Mouse (Mus musculus): ENCODE results near the gene Pde4b.

The Pde4b gene

DNA sequence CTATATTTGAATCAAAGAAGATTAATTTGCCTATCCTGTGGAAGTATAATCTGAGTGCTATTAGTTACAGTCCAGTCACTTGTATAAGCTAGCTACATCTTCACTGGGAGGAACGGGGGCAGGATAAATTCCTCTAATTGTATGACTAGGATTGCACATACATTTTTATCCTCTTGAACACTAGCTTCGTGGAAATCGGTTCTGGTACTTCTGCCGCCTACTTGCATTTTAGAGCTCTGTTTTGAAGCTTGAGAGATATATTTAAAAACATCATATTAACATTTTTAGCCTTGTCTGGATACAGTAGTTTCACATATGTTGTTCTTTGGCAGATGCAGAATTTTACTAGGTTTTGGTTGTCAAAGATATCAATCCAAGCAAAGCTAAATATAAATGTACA lies 310.0 kb downstream of the Pde4b start:
- no peak for DNase-seq (ENCODE audit: low read depth, low spot score)

DNA sequence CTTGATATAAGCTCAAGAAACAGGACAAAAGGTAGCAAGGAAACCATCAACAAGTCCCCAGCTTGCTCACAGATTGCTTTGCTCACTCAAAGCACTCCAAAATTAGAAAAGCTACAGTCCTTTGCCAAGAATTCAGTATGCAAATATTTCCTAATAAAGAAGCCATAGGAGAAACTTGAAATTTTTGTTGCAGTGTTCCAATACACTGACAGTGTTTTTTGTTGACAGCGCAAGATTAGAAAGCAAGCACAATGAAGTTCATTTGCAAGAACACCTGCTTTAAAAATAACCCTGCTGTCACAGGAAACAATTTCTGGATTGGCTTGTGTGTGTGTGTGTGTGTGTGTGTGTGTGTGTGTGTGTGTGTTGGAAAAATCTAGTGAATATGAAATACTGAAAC lies 311.2 kb downstream of the Pde4b start:
- DNase-seq (ENCODE audit: low read depth, low spot score): no peak

DNA sequence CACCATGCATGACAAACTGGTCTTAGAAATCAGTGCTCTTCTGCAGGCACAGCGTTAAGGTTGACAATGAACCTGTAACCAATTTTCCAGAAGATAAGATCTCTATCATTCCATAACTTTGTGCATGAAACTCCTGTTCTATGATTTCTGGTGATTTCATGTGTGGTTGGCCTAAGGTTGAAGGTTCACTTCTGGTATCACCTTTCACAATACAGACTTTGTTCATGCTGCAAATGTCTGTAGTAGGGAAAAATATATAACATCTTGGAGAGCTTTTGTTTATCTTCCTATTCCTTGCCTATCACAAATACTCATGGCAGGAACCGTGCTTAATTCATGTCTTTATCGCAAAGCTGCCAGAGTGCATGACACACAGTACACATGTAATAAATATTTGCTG lies 319.5 kb downstream of the Pde4b start:
- DNase-seq (ENCODE audit: low read depth, low spot score): no peak

DNA sequence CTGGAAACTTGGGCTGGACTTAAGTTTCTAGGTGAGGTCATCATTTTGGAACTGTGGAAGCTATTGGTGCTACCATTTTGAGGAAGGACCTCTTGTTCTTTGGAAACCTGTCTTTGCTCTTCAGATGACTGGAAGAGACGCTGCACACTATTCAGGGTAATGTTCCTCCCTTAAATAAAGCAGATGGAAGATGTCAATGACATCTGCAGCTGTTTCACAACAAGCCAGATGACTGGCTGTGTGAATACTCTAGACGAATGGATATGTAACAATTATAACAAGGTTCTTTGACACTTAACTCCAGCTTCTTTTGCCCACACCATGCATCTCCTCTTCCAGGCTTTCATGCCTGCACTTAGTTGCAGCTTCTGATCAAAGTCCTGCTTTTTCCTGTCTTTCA lies 320.8 kb downstream of the Pde4b start:
- no peak for DNase-seq (ENCODE audit: low read depth, low spot score)

DNA sequence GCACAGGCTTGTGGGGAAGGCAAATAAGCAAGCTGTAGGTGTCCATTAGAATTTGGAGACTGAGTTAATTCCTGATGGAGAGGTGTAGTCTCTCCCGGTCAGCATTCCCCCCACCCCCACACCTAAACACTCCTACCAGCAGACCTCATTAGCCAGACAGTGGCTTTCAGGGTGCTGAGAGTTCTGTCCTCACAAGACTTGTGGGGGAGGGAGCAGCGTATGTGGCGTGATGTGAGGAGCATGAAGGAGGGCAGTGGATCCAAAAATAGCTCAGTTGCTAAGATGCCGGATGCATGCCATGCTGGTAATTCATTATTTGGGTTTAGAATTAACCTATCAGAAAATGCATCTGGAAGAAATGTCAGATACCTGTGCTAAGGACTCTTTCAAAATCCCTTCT lies 321.6 kb downstream of the Pde4b start:
- no peak for DNase-seq (ENCODE audit: low read depth, low spot score)

DNA sequence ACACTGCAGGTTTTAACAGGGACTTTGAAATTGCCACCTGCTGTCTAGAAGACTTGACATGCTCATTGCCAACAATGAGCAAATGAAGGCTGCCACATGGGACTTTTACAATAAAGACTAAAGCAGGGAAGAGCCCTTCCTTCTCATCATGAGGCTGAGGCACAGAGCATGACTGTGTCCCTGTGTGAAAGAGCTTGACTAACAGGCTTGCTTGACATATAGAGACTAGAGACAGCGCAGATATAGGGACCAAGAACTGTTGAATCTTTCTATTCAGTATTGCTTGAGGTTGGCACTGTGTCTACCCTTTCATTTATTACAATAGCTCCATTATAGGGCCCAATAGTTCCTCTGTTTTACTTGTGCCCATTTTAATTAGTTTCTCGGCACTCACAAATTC lies 325.8 kb downstream of the Pde4b start:
- DNase-seq (ENCODE audit: low read depth, low spot score): no peak

DNA sequence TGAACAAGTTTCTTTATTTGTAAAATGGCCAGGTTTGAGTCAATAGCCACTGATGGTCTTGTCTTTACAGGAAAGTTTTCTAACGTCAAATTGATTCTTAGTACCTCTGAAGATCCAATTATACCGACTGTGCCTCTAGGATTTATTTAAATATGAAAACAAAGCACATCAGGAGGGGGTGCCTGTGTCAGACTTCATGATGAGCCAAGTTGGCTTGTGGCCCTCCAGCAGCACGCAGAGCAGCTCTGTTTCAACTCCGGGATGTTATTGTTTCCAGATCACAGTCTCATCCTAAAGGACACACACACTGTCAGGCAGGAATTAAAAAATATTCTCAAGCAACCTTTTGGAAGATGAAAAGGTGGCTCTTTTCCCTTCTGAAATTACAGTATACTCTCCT lies 326.5 kb downstream of the Pde4b start:
- no peak for DNase-seq (ENCODE audit: low read depth, low spot score)

DNA sequence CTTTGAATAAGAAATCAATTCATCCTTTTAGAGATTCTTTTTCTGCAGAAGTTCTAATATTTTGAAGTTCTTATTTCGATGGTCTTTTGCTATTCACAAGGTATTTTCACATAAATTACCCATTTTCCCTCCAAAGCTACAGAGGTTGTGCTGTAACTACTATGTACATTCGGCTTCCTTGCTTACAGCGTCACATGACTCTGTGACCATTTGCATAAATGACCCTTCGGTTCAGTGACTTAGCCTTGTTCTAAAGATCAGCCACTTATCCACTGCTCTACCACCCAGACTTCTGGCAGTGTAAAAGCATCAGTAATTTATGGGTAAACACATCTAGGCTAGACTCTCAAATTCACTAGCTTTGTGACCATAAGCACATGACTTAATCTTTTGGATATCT lies 327.3 kb downstream of the Pde4b start:
- no peak for DNase-seq (ENCODE audit: low read depth, low spot score)

DNA sequence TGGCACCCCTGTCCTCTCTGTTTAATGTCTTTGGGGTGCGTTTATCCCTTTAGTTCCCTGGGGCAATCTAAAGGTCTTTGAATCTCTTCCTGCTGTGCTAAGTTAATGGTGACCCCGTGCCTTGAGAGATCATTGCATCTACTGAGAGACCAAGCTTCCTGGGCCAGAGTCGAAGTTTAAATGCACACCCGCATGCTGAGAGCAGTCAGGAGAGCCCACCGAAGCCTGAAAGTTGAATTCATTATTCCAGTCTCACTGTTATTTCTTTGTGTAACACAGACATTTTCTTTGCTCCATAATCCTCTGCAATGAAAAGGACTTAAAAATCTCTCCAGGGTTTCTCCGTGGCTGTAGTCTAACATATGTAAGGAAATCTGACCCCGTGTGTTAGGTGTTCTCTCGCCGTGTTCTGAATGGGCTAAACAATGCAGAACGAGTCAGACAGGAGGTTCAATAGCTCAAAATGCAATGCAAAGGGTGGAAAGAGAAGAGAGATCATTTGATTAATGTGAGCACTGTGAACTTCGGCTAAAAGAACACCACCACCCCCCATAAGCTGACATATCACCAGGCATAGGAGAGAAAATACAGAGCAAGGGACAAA lies 333.6 kb downstream of the Pde4b start:
- DNase-seq (ENCODE audit: low read depth, low spot score): no peak

DNA sequence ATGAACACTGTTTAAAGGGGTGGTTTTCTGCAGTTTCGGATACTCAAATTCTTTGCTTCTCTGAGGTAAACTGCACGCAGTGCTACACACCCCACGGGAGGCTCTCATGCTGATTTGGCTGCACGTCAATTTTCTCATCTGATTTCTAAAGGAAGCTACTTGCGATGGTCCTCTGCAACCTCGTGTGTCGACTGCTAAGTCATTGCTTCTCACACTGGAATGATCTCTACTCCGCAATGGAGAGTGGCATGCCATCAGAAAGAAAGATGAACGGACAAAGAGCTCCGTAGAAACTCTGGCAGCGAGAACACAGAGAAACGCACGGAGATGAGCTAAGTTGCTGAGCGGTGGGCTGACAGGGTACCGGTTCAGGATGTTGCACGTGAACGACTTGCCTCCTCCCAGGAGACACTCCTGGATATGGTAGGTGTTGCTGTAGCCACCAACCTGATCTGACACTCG lies 334.1 kb downstream of the Pde4b start:
- no peak for DNase-seq (ENCODE audit: low read depth, low spot score)

DNA sequence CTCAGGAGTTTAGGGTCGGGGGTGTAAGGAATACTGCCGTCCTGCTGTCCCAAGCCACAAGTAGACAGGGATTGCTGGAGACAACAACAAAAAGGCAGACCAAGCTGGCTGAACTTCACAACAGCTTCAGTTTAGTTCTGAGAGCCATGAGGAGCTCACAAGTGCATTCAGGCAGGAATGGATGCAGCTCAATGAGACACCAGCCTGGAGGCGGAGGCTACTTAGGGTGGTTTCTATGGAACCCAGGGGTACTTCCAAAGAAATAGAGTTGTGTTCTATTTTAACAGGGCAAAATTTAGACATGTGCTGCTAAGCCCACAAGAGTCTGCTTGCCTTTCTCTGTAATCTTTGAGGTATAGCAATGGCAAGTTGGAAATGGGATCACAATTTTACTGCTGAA lies 336.8 kb downstream of the Pde4b start:
- no peak for DNase-seq (ENCODE audit: low read depth, low spot score)

DNA sequence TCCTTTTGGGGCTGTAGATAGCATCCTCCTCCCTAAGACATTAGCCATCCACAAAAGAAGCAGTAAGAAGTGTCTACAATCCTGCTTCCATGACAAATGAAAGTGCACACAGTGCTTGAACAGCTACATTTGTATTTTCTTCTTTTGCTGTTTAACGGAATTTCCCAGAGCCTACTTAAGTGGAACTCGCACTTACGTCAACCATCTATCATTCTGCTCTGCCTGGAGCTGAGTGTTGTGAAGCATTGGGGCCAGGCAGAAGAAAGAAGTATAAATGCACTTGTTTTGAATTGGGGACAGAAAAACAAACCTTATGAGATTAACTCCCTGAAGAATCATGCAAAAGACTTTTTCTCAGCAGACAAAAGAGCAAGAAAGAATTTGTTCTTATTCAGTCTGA lies 338.1 kb downstream of the Pde4b start:
- DNase-seq (ENCODE audit: low read depth, low spot score): no peak

DNA sequence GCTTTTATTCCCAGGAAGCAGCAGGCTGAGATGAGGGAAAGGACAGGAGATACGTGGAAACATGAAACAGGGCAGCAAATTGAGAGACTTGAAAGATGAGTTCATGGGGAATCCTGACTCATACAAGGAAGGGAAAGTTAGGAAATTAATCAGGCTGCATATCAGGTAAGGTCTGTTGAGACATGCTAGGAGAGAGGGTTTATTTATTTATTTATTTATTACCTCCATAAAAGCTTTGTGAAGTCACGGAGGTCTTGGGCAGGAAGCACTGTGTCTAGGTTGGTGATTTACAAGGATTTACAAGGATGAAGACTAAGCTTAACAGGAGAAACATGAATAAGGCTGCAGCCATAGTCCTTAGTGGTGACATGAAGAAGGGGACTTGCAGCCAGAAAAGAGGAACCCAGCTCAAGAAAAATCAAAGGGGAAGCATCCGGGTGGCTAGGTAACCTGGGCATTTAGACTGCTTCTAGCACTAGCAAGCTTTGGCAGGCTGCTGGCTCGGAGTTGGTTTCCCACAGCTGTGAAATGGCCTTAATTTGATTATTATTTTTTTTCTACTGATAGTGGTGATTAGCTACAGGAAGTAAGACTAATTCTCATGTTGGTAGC lies 342.5 kb downstream of the Pde4b start:
- DNase-seq (ENCODE audit: low read depth, low spot score): no peak

DNA sequence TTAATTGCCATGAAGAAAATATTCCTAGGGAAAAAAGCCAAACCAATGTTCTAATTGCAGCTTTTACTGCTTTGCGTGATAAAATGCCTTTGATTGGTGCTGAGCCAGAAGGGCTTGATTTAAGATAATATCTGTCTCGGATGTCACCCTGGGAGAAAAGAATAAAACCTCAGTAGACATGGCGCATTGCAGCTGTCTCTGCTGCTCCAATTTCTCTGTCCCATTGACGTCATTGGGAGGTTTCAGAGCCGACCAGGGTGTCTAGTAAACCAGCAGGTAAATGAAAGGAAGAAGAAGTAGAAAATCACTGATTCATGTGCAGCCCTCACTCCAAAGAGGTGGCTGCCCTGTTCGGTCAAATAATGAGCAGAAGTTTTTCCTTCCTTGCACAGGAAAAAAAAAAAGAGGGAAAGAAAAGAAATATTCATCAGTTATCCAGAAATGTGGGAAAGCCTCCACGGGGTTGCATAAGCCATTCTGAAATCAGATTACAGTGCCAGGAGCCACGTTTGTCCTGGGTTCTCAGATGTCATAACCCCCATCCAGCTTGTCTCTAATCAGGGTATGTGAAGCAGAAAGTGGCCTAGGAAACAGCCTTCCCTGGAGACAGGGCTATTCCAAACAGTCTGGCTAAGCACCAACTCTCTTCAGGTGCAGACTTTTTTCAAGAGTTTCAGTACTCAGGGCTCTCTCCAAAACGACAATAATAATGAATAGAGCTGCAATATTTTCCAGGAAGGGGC lies 344.9 kb downstream of the Pde4b start:
- no peak for DNase-seq (ENCODE audit: low read depth, low spot score)

DNA sequence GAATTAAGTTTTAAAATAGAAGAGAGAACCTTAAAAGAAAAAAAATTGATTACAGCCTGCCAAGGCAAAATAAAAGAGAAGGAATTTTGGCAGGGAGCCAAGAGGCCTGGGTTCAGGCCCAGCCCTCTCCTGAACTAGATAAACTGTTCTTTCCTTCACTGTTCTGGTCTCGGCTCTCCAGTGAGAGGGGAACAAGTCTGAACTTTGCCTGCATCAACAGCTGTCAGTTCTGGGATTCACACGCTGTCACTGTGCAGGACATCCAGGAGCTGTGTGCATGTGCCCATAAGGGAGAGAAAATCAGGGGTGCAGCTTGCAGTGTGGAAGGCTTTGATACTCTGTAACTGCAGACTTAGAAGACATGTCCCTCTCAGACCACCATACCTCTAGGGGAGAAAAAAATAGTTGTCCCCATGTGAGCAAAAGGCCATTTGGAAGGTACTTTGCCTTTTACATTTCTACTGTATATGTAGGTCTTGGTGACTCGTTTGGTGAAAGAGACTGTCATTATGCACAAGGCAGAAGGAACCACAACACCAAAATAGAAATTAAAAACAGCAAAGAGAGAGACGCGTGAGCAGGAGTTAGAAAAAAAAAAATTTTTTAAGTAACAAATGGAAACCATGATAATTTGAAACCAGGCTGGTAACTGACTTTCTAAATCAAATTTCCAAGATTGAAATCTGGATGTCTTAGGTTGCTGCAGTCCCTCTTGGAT lies 352.2 kb downstream of the Pde4b start:
- DNase-seq (ENCODE audit: low read depth, low spot score): no peak

DNA sequence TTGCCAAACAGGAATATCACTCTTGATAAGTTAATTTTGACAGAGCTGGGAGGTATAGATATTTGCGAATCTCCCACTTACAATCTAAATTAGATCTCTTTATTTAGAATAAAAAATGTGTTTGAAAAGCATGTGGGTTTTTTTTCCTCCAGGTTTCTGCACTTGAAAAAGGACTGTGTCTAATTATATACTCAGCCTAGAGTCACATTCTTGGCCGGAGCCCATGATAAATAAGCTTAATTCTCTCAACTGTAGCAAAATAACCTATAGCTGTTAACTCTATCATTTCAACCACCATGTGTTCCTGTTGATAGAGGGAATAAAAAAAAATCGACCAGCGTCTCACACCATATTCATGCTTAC lies 352.8 kb downstream of the Pde4b start:
- no peak for DNase-seq (ENCODE audit: low read depth, low spot score)

DNA sequence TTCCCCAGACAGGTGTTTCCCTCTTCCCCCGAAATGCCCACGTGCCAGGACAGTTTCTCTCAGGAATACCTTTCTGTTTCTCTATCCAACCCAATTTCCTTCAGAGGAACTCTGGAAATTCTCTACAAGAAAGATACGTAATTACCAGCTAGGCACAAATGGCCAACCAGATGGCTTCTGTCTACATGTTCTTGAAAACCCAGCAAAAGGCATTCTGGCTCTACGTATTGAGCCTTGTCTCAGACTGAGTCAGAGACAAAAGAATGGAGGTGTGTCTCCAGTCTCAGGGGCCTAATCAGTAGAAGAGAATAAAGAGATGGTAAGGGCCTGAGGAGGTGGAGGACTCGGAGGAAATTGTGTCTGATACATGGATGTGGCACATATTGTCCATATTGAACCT lies 356.2 kb downstream of the Pde4b start:
- no peak for DNase-seq (ENCODE audit: low read depth, low spot score)

DNA sequence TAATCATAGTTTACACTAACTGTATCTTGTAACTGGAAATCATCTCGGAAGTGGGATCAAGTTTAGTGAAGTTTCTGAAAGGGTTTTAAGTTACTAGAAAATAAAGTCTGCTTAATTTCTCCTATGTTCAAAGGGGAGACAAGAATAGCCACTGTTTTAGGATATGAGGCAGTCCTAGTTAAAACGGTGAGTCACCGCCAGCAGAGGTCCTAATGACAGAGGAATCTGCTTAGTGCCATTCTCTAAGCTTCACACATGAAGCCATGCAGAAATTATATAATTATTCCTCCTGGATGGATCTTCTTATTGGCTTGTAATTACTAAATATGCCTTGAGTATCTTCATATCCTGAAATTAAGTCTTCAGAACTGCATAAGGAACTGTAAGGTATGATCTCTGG lies 357.2 kb downstream of the Pde4b start:
- no peak for DNase-seq (ENCODE audit: low read depth, low spot score)

DNA sequence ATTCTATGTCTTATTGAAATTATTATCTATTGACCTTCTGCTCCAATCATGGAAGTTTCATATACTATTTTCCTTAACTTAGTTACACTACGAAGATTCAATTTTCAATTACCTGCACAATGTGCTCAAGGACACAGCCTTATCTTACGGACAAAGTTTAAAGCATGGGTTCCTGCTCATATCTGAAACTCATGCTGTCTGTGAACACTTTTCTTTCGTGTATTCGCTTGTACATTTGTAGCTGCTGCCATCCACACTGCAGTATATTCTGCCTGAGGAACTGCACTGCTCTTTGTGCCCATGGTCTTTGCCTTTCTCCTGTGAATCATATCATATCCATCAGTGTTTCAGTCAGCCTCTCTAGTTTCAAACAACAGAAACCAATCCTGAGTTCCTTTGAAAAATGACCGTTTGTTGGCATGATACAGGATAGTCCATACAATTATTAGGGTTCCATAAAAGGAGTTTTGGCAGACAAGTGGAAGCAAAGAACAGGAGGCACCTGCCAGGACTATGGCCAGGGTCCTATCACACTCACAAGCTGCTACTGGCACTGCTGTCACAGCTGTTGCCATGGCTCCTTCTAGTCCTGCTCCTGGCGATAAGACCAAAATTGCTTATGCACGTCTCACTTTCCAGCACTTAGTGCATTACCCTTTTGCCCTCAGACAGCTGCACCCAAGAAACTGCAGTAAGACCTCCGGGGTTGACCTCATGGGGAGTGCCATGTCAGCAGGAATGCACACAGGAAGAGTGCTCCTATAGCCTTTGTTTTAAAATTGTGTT lies 359.0 kb downstream of the Pde4b start:
- no peak for DNase-seq (ENCODE audit: low read depth, low spot score)

DNA sequence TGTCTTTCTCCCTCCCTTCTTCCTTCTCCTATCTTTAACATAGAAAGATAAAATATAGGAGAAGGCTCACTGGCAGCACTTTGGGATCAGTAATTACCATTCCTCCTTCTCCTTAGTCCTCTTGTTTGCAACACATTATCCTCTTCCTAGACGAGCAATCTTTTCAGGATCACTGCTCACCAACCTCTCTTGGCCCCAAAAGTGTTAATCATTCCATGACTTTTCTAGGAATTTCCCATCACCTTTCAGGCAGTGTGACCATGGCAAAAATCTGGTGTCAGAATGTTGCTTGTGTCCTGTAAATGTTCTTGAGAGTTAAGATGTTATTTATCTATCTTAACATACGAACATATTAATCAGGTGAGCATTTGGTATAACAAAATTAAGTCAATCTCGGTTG lies 369.1 kb downstream of the Pde4b start:
- no peak for DNase-seq (ENCODE audit: low read depth, low spot score)

DNA sequence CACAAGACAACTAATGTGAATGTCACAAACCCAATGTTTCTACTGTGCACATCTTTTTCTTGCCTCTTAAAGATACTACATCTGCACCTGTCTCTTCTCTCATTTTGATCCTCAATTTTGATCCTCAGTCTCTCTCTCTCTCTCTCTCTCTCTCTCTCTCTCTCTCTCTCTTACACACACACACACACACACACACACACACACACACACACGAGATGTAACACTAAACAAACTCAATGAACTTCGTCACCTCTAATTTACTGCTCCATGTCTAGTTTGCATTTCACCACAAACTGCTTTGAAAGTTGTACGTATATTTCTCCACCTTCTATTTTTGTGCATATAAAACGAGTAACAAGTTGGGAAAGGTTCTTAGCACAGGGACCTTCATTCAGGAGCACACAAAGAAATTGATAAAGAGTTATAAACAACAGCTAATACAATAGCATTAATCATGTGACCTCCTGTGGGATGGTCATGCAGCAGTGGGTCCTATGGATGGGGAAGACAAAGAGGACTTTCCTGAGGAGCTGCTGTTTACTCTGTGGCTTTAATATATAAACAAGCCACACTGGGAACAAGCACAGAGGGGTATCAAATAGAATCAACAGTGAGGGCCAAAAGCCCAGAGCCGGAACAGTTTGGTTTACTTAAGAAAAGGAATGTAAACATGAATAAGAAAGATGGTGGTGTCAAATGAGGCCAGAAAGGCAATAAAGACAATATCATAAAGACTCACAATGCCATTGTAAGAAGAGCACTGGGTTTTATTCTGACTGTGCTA lies 372.1 kb downstream of the Pde4b start:
- no peak for DNase-seq (ENCODE audit: low read depth, low spot score)
